Mouse (Mus musculus) heart, postnatal 25 days (tissue): Measurements from ENCODE around the gene Arf3. TPM values are rescaled to one million over a fixed set of nuclear protein-coding genes. Genes with fewer than 3 reads are reported as not detected.
"Not testable (repeated sequence)": the region's sequence is repeated elsewhere in the genome, so short reads cannot be mapped to it uniquely, and the experiment has no call there.

Experiments
- DNase-seq: peaks from one replicate; pipeline ENCODE4 v3.0.0; 2022; ENCODE audit warnings: low spot score
- intact Hi-C: fragments of 180-260 bp; cut with DNase I; formaldehyde crosslinking; loops from one replicate; pipeline ENCODE4 v1.15.1; 2025
- total RNA-seq, 2 experiments: library from RNA; stranded (reverse); gene quantifications; 2 replicates each; pipeline ENCODE4 v1.2.3; 2021

The Arf3 gene
- total RNA-seq: 10 to 100 TPM; 18.5 to 20.8 TPM

DNA sequence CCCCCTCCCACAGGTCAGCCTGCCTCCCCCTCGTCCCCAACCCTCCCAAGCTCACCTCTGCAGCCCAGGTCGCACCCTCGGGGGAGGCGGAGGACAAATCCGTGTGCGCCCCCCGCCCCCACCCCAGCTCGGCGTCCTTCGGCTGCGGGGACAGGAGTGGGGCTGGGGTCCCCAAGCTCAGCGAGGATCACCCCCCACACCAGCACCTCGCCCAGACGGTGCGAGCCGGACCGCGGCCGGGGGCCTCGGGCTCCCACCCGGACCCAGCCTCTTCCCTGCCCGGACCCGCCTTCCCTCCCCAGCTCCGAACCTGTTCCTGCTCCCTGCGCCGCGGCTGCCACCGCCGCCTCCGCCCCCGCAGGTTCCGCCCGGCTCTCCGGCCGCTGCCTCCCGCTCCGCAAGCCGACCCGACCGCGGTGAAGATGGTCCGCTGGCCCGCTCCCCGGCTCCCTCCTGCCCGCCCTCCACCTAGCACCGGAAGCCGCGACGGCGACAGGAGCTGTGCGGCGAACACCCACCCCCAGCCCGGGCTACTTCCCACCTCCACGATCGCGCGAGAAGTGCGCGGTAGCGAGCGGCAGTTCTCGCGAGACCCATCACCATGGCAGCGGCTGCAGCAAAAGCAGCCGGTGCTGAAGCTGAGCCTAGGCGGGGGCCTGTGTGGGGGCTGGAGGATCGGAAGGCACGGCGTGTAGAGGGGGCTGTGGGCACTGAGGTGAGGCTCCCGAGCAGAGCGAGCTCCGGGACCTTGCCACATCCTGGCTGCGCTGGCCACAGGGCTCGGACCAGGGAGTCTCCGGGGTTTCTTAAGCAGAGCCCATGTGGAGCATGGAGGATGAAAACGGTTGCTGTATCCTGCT lies at the start of gene Arf3:
Arf3 (minus strand) TSS at position 545 of the 860 bp plus-strand sequence.
- intact Hi-C loops: no loop called here
- peak; percentile 92 for DNase-seq

DNA sequence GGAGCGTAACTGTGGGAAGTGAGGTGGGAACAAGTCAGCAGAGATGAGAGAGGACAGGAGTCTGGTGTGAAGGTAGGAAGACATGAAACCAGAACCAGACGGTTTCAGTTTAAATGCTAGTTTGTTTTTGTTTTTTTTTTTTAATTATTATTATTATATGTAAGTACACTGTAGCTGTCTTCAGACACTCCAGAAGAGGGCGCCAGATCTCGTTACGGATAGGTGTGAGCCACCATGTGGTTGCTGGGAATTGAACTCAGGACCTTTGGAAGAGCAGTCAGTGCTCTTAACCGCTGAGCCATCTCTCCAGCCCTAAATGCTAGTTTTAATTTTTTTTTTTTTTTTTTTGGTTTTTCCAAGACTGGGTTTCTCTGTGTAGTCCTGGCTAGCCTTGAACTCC lies 47.2 kb upstream of the Arf3 start:
- DNase-seq, intact Hi-C loops: not testable (repeated sequence)

- intact Hi-C loops: no loop called here
- DNase-seq: no peak
These were observed 46.4 kb upstream of the Arf3 start, which contains the start of gene Ddn for GRCm38 (mm10) chr15:98809390-98809789. Gene Ddn (minus strand): TSS chr15:98809490.

DNA sequence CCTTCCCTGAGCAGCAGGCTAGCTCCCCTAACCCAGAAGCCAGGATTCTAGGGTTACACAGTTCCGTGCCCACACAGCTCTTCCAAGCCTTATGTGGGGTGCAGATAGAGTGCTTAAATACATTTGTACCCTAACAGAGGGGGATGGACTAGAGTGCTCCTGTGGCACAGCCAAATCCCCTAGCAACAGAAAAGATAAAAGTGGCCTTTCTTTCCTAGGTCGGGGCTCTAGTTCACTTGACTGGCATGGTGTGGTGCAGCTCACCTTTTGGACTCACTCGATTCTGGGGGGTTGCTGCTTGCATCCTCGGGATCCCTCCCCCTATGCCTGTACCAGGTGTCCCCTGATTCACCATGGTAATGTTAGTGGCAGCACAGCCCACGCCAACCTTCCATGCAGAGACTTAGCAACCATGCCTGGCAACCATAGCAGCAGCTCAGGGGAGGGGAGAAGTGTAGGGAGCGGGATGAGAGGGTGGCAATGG lies 45.7 kb upstream of the Arf3 start:
- intact Hi-C loops: no loop called here
- no peak for DNase-seq

GRCm38 (mm10) chr15:98807895-98808650 lies 45.1 kb upstream of the Arf3 start:
- DNase-seq: no peak
- intact Hi-C loops: no loop called here

DNA sequence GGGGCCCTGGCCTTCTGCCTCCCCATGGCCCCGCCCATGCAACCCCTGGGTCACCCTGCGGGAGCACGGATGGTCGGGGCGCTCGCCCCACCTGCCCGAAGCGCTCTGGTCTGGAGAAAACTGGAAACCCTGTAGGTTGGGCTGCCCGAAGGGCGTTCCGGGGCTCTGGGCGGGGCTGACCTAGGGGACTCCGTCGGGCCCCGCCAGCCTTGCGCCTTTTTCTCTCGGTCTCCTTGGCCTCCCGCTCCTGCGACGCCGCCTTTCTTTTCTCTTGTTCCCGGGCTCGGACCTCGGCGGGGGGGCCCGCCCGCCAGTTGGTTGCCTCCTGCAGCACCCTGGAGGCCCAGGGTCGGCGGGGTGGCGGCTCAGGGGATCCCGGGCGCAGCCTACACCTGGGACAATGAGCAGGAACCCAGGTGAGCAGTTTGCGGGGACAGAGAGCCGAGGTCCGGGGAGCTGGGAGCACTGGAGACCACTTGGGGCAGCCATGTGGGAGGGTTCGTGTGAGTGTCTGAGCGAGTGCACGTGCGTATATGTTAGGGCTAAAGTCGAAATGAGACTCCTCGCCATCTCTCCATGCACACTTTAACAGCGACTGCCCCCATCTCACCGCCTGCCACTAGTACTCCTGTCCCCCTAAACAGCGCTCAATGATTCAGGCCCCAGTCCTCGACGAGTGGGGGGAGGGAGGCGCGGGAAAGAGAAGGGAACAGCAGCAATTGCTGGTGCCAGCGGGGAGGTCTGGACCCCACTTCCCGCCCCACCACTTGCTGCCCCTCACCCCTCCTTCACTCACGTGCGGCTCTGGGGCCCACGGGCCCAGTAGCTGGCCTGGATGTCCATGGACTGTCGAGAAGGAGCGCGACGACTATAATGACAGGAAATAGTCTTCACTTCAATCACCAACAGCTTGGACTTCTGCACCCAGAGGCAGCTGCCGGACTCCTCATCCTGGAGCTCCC lies 44.1 kb upstream of the Arf3 start:
- no peak for DNase-seq
- intact Hi-C loops: no loop called here

- intact Hi-C loops: no loop called here
- no peak for DNase-seq
These were observed 43.2 kb upstream of the Arf3 start for GRCm38 (mm10) chr15:98806071-98806808.

DNA sequence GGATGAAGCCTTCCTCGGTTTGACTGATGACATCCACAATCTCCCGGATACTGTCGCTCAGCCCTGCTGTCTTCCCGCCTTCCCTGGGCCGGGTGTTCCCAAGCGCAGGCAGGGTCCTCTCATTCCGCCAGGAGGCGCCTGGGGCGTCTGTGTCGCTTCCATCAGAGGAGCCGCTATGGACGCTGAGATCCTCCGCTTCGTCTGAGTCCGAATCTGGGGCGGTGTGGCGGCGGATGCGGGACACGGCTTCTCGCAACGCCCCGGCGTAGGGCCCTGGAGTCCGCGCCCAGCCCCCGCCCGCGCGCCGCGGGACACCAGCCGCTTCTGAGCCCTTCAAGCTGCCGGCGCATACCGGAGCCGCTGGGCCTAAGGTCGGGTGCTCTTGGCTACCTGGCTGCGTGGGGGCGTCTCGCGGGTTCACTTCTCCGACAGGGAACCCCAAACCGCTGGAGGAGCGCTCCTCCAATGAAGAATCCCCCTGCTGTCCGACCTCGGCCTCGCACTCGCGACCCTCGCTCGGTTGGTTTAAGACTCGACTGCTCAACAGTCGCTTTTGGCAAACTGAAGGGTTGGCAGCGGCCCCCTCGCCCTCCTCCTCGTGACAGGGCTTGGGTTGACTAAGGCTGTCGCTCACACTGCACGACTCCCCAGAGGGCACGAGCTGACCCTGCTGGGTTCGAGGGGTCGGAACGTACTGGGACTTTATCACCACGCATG lies 42.5 kb upstream of the Arf3 start:
- DNase-seq: peak; percentile 35
- intact Hi-C loops: no loop called here

GRCm38 (mm10) chr15:98804054-98804453 lies 41.0 kb upstream of the Arf3 start:
- intact Hi-C loops: no loop called here
- peak; percentile 58 for DNase-seq

GRCm38 (mm10) chr15:98802926-98803325 lies 39.9 kb upstream of the Arf3 start:
- DNase-seq: no peak
- intact Hi-C loops: no loop called here

DNA sequence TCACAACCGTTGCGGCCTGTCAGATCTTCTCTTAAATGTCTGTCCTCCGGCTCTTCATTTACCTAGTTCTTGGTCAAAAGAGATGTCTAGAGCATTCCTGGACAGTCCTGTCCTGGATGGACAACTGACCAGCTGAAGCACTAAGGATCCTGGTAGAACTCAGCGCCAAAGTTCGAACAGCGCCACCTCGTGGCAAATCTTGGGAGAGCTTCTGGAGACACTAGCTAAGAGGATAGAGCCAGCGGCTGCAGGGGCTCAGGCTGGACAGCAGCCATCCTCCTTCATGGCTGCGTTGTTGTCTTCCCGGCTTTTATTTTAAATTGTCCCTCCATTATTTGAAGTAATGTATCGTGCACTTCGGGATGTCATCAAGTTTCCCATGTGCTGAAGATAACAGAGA lies 36.4 kb upstream of the Arf3 start:
- intact Hi-C loops: loop anchor here (2.0 to 5.0 kb wide), 2 partner anchors 92 to 135 kb away; partner anchors contain the start of gene Ccdc65
- no peak for DNase-seq

- no peak for DNase-seq
- intact Hi-C loops: loop anchor here (2.0 to 5.0 kb wide), 2 partner anchors 92 to 134 kb away; partner anchors contain the start of gene Ccdc65
These were observed 35.9 kb upstream of the Arf3 start for GRCm38 (mm10) chr15:98798903-98799302.

GRCm38 (mm10) chr15:98797835-98798492 lies 35.0 kb upstream of the Arf3 start:
- intact Hi-C loops: loop anchor here (2.0 to 5.0 kb wide), 2 partner anchors 91 to 133 kb away; partner anchors contain the start of gene Ccdc65
- no peak for DNase-seq

- no peak for DNase-seq
- intact Hi-C loops: loop anchor here (5.0 kb wide), 1 partner anchor 90 kb away; the partner anchor contains the start of gene Ccdc65
These were observed 34.0 kb upstream of the Arf3 start for GRCm38 (mm10) chr15:98796803-98797595.

DNA sequence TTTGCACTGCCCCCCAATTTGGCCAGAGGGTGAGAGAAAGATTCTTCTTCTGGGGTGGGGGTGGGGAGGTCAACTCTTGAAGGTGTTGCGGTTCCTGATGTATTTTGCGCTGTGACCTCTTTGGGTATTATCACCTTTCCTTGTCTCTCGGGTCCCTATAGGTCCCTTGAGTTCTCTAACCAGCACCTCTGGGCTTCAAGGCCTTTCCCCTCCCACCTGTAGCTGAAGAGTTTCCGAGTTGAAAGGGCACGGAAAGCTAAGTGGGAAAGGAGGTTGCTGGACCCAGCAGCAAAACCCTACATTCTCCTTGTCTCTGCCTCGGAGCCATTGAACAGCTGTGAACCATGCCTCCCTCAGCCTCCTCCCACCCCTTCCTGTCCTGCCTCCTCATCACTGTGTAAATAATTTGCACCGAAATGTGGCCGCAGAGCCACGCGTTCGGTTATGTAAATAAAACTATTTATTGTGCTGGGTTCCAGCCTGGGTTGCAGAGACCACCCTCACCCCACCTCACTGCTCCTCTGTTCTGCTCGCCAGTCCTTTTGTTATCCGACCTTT lies 30.2 kb upstream of the Arf3 start:
- DNase-seq: no peak
- intact Hi-C loops: no loop called here

GRCm38 (mm10) chr15:98792233-98793020 lies 29.4 kb upstream of the Arf3 start:
- no peak for DNase-seq

More at GRCm38 (mm10) chr15:98792233-98793020, 29.4 kb upstream of the Arf3 start:
- intact Hi-C loops: no loop called here
